Mouse (Mus musculus) right cerebral cortex, adult 18-20 months (tissue): ENCODE measurements at regions not wholly inside any gene's neighbourhood (a gene's known extent, or its start where the extent isn't known, plus 50 kb on each side); places are given as distances from the start of the nearest gene placed in this dataset.

Experiments used
- DNase-seq: peaks from one replicate; pipeline ENCODE4 v3.0.0; 2022; ENCODE audit warnings: mixed read lengths

DNA sequence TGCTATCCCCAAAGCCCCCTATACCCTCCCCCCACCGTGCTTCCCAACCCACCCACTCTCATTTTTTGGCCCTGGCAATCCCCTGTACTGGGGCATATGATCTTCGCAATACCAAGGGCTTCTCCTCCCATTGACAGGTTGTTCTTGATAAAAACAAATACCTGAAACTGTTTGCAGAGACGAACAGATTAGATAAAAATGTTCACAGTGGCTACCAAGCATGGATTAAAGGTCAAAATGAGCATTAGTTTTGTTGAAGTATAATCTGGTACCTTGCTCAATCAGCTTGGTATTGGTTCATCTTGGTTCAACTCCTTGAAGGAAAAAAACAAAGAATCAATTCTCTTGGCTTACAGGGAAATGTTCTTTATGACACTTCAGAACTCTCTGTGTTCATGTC, 81.5 kb upstream of the Dab2 start:
- no peak for DNase-seq

- no peak for DNase-seq
These were observed 74.4 kb upstream of the Dab2 start for GRCm38 (mm10) chr15:6225227-6225626.

DNA sequence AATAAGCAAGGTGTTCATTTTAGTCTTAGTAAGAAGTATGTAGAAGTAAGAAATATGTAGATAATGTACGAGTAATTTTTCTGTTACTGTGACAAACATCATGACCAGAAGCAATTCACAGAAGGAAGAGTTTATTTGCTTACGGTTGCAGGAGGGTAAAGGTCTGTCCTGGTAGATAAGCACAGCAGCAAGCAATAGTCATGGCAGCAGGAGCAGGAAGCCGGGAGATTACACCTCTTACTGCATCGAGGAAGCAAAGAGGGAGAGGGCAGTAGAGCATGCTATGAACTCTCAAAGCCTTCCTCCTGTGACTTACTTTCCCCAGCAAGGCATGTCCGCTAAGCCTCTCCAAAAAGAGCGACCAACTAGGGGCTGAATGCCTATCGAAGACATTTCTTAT, 69.0 kb upstream of the Dab2 start:
- no peak for DNase-seq

DNA sequence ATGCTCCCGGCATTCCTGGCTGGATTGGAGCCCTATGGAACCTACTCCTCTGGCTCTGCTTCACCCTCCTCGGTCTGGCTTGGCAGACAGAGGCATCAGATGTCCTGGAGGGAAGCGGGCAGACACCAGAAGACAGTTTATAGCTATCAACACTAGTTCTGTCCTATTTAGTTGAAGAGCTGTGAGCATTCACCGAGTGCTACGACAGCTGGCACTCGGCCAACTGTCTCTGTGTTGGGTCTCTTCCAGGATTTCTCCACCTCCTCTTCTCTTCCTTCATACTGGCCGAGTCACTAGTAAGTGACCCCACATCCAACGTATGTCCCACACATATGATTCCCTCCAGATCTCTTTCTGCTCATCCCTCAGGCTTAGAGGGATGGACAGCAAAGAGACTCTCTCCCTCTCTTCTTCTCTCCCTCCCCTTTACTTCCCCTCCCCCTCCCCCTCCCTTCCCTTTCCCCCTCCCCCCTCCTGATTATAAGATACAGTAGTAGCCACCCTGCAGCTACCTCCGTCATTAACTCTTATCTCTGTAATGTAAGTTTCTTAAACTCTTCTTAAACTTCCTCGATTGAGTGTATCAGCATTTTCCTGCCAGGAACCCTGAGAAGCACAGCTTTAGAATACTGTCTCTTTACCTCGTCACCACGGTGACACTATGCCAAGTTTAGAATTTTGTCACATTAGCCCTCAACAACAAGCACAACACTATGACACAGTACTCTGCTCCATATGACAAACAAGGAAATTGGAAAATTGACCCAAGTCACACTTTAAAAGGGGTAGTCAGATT, 68.1 kb upstream of the Dab2 start:
- no peak for DNase-seq

GRCm38 (mm10) chr15:6233621-6234020, 66.0 kb upstream of the Dab2 start:
- DNase-seq = no peak

DNA sequence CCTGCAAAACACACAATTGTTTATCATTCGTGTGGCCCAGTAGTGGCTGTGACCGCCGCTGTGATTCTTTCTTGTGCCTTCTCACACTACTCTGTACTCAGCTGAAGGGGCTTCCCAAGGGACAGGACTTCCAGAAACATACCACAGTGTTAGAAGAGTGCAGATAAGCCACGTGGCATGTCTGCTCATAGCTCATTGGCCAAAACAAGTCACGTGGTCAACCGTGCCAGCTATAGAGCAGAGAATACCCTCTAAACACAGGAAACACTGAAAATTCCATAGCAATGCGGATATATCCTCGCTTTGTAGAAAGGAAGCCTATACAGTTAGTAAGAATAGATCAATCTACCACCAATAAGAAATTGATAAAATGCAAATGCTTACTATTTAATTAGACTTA, 63.0 kb upstream of the Dab2 start:
- DNase-seq = no peak

DNA sequence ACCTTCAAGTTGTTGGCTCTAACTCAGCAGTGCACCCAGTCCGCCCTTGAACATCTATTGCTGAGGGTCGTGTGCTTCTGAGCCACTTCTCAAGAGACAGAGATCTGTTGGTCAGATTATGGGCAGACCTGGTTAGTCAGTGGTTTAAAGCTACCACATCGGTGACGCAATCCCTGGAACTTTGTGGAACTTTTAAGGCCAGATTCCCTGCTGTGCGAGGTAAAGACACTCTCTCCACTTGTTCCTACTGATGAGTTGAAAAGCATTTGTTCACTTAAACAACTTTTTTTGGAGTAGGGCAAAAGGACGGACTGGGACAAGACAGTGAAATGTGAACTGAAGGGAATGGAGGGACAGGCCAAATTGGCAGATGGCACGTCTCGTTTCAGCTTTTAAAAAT, 61.9 kb upstream of the Dab2 start:
- DNase-seq = no peak

GRCm38 (mm10) chr15:6238133-6238532, 61.5 kb upstream of the Dab2 start:
- peak; percentile 55 for DNase-seq

DNA sequence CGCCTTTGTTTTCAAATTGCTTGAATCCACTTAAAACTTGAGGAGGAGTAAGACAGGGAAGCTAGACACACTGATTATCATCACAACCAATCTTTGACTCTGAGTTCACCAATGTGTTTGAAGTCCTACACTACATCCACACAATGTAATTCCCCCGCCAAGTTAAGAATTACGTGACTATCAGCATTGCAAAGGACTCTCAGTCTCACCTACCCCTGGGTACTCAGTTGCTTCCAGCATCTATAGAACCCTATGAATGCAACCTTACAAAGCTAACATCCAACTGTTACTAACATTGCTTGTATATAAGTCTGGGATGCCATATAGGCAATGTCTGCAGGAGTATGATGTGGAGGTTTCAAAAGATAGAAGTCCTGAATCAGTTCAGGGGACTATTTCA, 60.8 kb upstream of the Dab2 start:
- no peak for DNase-seq

DNA sequence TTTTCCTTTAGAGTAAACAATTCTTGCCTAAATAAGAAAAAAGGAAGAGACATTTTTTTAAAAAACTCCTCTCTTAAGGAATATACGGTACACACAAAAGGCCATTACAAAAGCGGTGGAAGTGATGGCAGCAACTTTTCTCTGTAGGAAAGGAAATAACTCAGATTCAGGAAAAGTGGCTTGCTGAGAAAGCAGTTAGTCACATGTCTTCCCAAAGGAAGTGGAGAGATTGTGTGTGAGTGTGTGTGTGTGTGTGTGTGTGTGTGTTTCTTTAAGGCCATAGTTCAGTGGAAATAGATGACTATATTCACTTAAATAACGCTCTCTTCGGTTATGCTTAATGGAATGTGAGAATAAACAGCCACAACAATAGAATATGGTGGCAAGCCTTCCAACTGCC, 57.5 kb upstream of the Dab2 start:
- no peak for DNase-seq

DNA sequence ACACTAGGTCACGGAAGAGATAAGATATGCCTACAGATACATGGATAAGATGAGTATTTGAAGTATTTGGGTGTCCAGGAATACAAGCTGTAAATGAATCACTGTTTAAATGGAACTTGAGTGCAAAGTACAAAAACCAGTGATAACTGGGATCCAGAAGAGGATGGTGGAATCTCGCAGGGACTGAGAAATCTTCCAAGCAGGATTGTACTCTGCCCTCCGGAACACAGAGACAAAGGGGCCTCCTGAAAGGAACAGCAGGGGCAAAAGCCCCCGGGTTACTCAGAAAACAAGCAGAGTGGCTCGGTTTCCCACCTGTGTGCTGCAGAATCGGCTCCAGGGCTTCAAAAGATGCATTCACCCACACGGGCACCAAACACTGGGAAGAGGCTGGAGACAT, 55.2 kb upstream of the Dab2 start:
- no peak for DNase-seq

DNA sequence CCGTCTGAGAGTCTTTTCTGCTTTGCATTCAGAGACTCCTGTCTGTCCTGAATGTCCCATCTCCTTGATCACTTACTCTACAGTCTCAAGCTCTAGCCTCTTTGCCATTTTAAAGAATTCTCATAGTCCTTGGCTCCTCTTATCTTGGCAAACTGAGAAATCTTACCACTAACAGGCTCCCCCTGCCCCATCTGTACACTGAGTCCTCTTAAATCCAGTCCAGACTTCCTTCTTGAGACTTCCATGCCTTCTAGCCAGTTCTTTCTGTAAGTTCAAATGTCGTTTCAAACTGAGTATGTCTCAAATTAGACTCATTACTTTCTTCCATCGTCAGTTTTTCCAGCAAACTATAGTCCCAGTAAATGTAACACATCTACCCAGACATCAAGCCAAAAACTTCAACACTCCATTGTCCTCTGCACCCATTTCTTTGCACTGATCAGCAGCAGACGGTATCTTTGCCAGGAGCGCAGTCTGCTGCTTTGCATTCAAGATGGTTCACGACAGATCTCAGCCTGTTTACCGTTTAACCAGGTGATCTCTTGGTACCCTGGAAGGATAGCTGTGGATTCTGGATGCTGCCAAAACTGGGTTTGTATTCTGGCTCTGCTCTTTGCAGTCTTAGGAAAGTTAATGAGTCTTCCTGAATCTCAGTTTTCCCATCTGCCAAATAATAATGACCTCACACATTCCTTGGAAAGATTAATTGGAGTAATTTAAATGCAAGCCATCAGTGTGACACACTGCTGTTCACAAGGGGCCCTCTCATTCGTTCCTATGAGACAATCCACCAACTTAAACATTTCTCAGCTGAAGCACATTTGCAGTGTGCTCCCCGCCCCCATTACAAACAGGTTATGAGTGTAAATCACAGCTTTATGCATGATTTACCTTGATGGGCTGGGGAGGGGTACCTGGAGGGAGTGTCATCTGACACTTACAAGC, 53.4 kb upstream of the Dab2 start:
- no peak for DNase-seq

GRCm38 (mm10) chr15:6248470-6248869, 51.1 kb upstream of the Dab2 start:
- no peak for DNase-seq
